Mouse (Mus musculus) left cerebral cortex, postnatal 4 days (tissue): ENCODE data around the gene Atf7. TPM values are rescaled to one million over a fixed set of nuclear protein-coding genes. Genes with fewer than 3 reads are reported as not detected.

ENCODE experiments used
- DNase-seq: peaks from one replicate; pipeline ENCODE4 v3.0.0-alpha.2; 2022
- intact Hi-C: fragments of 180-260 bp; cut with DNase I; formaldehyde crosslinking; loops from one replicate; pipeline ENCODE4 v1.15.1; 2025
- microRNA-seq: library from miRNA; unstranded; fragments of <30 nt; microRNA quantifications from one replicate; pipeline ENCODE4 v1.2.0, GENCODE M21; 2022
- total RNA-seq, 2 experiments: library from RNA; stranded (reverse); gene quantifications; 2 replicates each; pipeline ENCODE4 v1.2.3; 2021

Gene Atf7
- total RNA-seq, 2 experiments from 2014 or later = 41.7 to 46.1 TPM

GRCm38 (mm10) chr15:102503447-102503846 is 121.8 kb downstream of the Atf7 start, which contains the start of gene Gm10337:
Gene Gm10337 (plus strand): TSS chr15:102503722.
- no peak for DNase-seq
- intact Hi-C loops = no loop called here

- intact Hi-C loops = no loop called here
- no peak for DNase-seq
Measured at GRCm38 (mm10) chr15:102502254-102502840, 122.9 kb downstream of the Atf7 start.

- intact Hi-C loops = no loop called here
- DNase-seq = no peak
Measured at GRCm38 (mm10) chr15:102501084-102501814, 124.0 kb downstream of the Atf7 start.

- DNase-seq = no peak
- intact Hi-C loops = no loop called here
Measured at GRCm38 (mm10) chr15:102500479-102500878, 124.8 kb downstream of the Atf7 start.

- intact Hi-C loops = no loop called here
- DNase-seq = no peak
Measured at GRCm38 (mm10) chr15:102499851-102500250, 125.4 kb downstream of the Atf7 start.

GRCm38 (mm10) chr15:102499370-102499769 is 125.9 kb downstream of the Atf7 start:
- intact Hi-C loops = no loop called here
- no peak for DNase-seq

GRCm38 (mm10) chr15:102498322-102498721 is 126.9 kb downstream of the Atf7 start:
- intact Hi-C loops = no loop called here
- no peak for DNase-seq

GRCm38 (mm10) chr15:102487664-102488063 is 137.6 kb downstream of the Atf7 start:
- intact Hi-C loops = no loop called here
- DNase-seq = no peak

GRCm38 (mm10) chr15:102485853-102486252 is 139.4 kb downstream of the Atf7 start:
- intact Hi-C loops = no loop called here
- no peak for DNase-seq

GRCm38 (mm10) chr15:102483136-102483535 is 142.1 kb downstream of the Atf7 start:
- intact Hi-C loops = no loop called here
- no peak for DNase-seq

Small RNA genes lying within 50 kb of the gene (microRNA-seq; reads per million reads assigned to microRNA genes)
- not detected for gene Mir688

Other genes with a start within 250 kb of the Atf7 start
- 10 to 100 TPM; 30.5 to 35.0 TPM for gene Sp1, start 219.3 kb downstream of the Atf7 start, total RNA-seq
- 1 to 10 TPM in 1 of 2 experiments, under 1 TPM in 1; 0.93 to 1.4 TPM for gene Amhr2, start 180.1 kb downstream of the Atf7 start, total RNA-seq
- gene Prr13, start 166.4 kb downstream of the Atf7 start, total RNA-seq = 10 to 100 TPM; 18.6 to 20.0 TPM
- 100 to 1,000 TPM; 546 to 548 TPM for gene Pcbp2, start 154.9 kb downstream of the Atf7 start, total RNA-seq
- gene Gm10337, start 121.7 kb downstream of the Atf7 start, total RNA-seq = not detected
- gene Map3k12, start 108.4 kb downstream of the Atf7 start, total RNA-seq = 10 to 100 TPM; 90.1 to 93.0 TPM
- 10 to 100 TPM; 71.4 to 72.0 TPM for gene Tarbp2, start 107.3 kb downstream of the Atf7 start, total RNA-seq
- 1 to 10 TPM; 3.9 to 5.0 TPM for gene Npff, start 100.5 kb downstream of the Atf7 start, total RNA-seq
- 1 to 10 TPM in 1 of 2 experiments, not detected in 1; 2.2 TPM for gene Gm28047, start 397 bp downstream of the Atf7 start, total RNA-seq
- 10 to 100 TPM; 13.4 to 14.1 TPM for gene Atp5g2, start 46.9 kb upstream of the Atf7 start, total RNA-seq
- gene Calcoco1, start 96.7 kb upstream of the Atf7 start, total RNA-seq = 10 to 100 TPM; 44.3 to 46.7 TPM